Mouse (Mus musculus): ENCODE measurements at regions not wholly inside any gene's neighbourhood (a gene's known extent, or its start where the extent isn't known, plus 50 kb on each side); places are given as distances from the start of the nearest gene placed in this dataset.
A peak's percentile ranks its signal among the peaks of the same experiment; 100 is the strongest.

DNA sequence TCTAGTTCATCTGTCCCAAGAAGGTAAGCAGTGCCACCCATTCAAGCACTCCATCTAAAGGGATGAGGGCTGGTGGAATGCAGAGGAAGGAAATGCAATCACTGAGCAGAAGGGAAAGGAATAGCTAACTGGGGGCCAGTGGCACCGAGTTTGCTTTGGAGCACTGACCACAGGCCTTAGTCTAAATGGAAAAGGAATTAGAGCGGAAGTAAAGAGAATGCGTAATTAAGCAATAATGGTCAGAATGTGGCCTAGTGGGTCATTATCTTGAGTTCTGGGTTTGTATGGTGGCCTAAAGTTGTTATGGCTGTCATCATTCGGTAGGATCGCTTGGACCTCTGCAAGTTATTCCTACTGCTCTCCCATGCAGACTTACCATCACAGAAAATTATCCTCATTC, 128.8 kb upstream of the Gm10306 start:
- H3K27ac ChIP-seq = no peak overlapping the region
- no peak overlapping the region for H3K4me3 ChIP-seq
- TF ChIP-seq CTCF (IDR thresholded peaks at IDR 0.05) = no peak
- no peak for DNase-seq (ENCODE audit: extremely low spot score in 1 of 2, low spot score in 2 of 2)
- intact Hi-C loops (cut with DNase I) = no loop called here

DNA sequence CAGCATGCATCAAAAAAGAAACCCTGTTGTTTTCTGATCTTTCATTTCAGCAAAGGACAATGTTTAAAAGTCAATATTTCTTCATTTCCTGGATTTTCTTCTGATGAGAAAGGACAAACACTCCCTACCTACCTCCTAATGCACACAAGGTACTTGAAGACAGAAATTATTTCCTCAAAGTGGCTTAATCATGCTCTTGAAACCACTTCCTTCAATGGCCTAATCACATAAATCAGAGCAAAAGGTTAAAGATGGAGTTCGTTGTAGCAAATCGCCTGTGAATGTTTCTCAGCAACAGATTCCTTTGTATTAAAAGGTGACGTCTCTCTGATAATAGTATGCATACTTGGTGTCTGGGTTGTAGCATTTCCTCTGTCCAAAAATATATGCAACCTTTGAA, 124.3 kb upstream of the Gm10306 start:
- DNase-seq (ENCODE audit: extremely low spot score in 1 of 2, low spot score in 2 of 2) = no peak
- intact Hi-C loops (cut with DNase I) = no loop called here
- no peak overlapping the region for H3K4me3 ChIP-seq
- TF ChIP-seq CTCF (IDR thresholded peaks at IDR 0.05) = no peak
- no peak overlapping the region for H3K27ac ChIP-seq

DNA sequence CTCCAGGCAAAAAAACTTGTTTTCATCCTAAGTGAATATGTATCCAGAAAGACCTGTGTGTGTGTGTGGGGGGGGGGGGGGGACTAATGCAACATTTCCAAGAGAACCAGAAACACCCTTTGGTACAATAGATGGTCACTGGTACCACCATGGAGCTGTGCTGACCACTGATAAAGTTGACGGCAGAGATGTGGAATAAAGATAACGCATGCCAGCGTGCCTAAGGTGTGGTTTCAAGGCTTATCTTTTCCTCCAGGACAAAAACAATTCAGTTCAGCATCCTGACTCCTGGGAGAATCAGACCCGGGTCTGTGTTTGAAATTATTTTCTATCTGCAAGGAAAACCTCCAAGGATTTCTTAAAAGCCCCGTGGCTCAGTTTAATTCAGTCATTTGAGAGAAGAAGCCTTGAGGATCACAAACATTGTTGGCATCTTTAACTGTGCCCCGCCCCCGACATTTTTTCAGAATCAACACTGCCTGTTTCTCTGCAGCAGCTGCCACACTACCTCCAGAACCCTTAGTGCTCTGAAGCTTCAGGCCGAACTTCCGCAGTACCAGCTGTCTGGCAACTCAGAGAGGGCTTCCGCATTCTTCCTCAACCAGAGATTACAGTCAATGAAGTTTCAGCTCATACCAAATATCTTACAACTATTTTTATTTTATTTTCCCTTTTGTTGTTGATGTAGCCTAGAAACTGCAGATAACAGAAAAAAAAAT, 118.5 kb upstream of the Gm10306 start:
- intact Hi-C loops (cut with DNase I) = no loop called here
- DNase-seq (ENCODE audit: extremely low spot score in 1 of 2, low spot score in 2 of 2) = peak in 1 of 2 experiments; percentile 12
- no peak for TF ChIP-seq CTCF (IDR thresholded peaks at IDR 0.05)
- H3K27ac ChIP-seq = no peak overlapping the region
- H3K4me3 ChIP-seq = no peak overlapping the region

DNA sequence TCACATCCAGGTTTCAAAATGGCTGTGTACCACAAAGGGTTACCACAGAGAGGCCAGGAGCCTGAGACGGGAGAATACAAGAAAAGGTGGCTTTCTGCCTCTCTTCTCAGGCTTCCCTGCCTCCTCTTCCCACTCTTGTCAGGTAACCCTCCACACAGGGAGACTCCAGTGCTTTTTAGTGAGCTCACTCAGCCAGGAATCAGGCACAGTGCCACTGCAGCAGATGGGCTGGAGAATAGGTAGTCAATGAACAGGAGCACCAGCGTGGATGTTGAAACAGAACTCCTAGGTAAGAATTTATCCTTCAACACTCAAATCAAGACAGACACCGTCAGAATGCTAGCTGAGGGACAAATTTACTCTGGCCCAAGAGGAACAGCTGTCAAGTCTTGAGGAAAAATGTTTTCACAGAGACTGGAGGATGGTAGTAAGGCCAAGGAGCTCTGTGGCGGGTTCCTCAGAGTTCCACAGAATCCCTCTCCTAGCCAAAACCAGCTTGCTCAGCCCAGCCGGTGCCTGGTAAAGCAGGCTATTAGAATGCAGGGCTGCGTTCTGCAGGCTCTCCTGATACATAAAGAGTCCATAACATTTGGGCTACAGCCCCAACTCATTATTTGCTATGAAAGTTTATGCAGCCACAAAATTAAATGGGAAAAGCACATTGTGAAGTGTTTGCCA, 117.0 kb upstream of the Gm10306 start:
- TF ChIP-seq CTCF (IDR thresholded peaks at IDR 0.05) = no peak
- Histone ChIP-seq H3K27ac (no peak overlapping the region), H3K4me3 (no peak overlapping the region)
- intact Hi-C loops (cut with DNase I) = no loop called here
- peak in 1 of 2 experiments; percentile 17 for DNase-seq (ENCODE audit: extremely low spot score in 1 of 2, low spot score in 2 of 2)

DNA sequence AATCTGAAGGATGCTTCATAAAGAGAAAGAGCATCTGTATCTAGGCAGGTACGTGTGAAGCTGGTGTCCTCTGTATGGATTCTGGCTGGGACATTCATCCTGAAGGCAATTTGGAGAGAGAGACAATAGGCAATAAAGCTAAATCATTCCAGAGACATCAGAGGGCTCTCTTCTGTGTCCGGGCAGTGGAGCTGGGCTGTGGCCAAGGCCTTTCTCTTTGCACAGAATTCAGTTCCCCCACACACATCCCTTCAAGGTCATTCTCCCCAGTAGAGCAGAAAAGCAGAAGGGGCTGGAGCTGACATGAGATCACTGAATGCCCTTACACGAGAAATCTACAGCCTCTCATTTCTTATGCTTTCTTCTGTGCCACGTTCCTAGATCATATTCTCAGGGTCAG, 109.7 kb upstream of the Gm10306 start:
- no peak overlapping the region for H3K27ac ChIP-seq
- no peak overlapping the region for H3K4me3 ChIP-seq
- intact Hi-C loops (cut with DNase I) = no loop called here
- no peak for DNase-seq (ENCODE audit: extremely low spot score in 1 of 2, low spot score in 2 of 2)
- no peak for TF ChIP-seq CTCF (IDR thresholded peaks at IDR 0.05)
